Mouse (Mus musculus): ENCODE measurements at regions not wholly inside any gene's neighbourhood (a gene's known extent, or its start where the extent isn't known, plus 50 kb on each side); places are given as distances from the start of the nearest gene placed in this dataset.

DNA sequence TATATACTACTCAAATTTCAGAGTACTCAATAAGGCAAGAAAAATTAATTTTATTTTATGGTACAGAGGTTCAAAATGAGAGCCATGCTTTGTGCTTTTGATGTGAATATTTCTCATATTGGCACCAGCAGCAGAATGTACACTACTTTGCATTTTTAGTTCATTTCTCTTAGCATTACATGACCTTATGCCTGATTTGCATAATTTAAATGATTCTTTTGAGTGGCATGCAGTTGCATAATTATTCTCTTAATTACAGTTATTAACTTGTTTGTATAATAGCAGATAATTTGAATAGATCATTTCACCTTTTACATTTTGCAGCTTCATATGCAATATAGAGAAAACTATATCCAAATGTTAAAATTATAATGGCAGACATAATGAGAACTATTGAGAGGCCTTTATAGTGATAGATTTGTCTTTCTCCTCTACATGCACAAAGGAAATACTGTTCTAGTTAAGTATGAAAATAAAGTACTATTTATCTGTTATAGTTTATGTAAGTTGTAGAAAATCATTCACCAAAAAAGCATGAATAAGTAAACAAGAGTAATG lies 374.6 kb downstream of the Tmem161b start:
- TF ChIP-seq CTCF (IDR thresholded peaks at IDR 0.05; ENCODE audit: low read depth, low read length) (no peak), POLR2A (IDR thresholded peaks at IDR 0.05; ENCODE audit: extremely low read depth, insufficient read depth, low read length) (no peak)

All from liver, adult 2 months (tissue).